Mouse (Mus musculus): Measurements from ENCODE around the gene Ash1l.

Ash1l gene

GRCm38 (mm10) chr3:88950576-88951326 lies at the start of gene Ash1l, which contains the start of gene Dap3:
Gene Ash1l (plus strand): TSS chr3:88950622.
Gene Dap3 (minus strand): TSS chr3:88951181.
- peak; percentile 70 for DNase-seq (ENCODE audit: low spot score)

- no peak for DNase-seq (ENCODE audit: low spot score)
Observed at GRCm38 (mm10) chr3:88904803-88905202, 45.6 kb upstream of the Ash1l start.

- no peak for DNase-seq (ENCODE audit: low spot score)
Observed at GRCm38 (mm10) chr3:88905209-88905608, 45.2 kb upstream of the Ash1l start.

- no peak for DNase-seq (ENCODE audit: low spot score)
Observed at GRCm38 (mm10) chr3:88905741-88906140, 44.7 kb upstream of the Ash1l start.

- DNase-seq (ENCODE audit: low spot score) = no peak
Observed at GRCm38 (mm10) chr3:88906393-88907159, 43.8 kb upstream of the Ash1l start.

- DNase-seq (ENCODE audit: low spot score) = no peak
Observed at GRCm38 (mm10) chr3:88912585-88912984, 37.8 kb upstream of the Ash1l start.

GRCm38 (mm10) chr3:88913511-88914383 lies 36.7 kb upstream of the Ash1l start, which contains the start of gene Msto1:
Gene Msto1 (minus strand): TSS chr3:88913999.
- peak; percentile 74 for DNase-seq (ENCODE audit: low spot score)

- DNase-seq (ENCODE audit: low spot score) = no peak
Observed at GRCm38 (mm10) chr3:88914384-88914810, 36.0 kb upstream of the Ash1l start.

GRCm38 (mm10) chr3:88918981-88919380 lies 31.4 kb upstream of the Ash1l start:
- no peak for DNase-seq (ENCODE audit: low spot score)

GRCm38 (mm10) chr3:88921411-88921810 lies 29.0 kb upstream of the Ash1l start:
- DNase-seq (ENCODE audit: low spot score) = no peak

GRCm38 (mm10) chr3:88923989-88924591 lies 26.3 kb upstream of the Ash1l start:
- DNase-seq (ENCODE audit: low spot score) = no peak

GRCm38 (mm10) chr3:88925651-88926050 lies 24.8 kb upstream of the Ash1l start:
- no peak for DNase-seq (ENCODE audit: low spot score)

GRCm38 (mm10) chr3:88929501-88929900 lies 20.9 kb upstream of the Ash1l start:
- no peak for DNase-seq (ENCODE audit: low spot score)

- no peak for DNase-seq (ENCODE audit: low spot score)
Observed at GRCm38 (mm10) chr3:88939071-88939470, 11.4 kb upstream of the Ash1l start.

GRCm38 (mm10) chr3:88939749-88940148 lies 10.7 kb upstream of the Ash1l start:
- no peak for DNase-seq (ENCODE audit: low spot score)

- DNase-seq (ENCODE audit: low spot score) = no peak
Observed at GRCm38 (mm10) chr3:88942316-88942880, 8.0 kb upstream of the Ash1l start.

GRCm38 (mm10) chr3:88944109-88944508 lies 6.3 kb upstream of the Ash1l start:
- no peak for DNase-seq (ENCODE audit: low spot score)

GRCm38 (mm10) chr3:88949786-88950575 lies 441 bp upstream of the Ash1l start:
- DNase-seq (ENCODE audit: low spot score) = peak; percentile 72

- DNase-seq (ENCODE audit: low spot score) = no peak
Observed at GRCm38 (mm10) chr3:88951327-88951800, 942 bp downstream of the Ash1l start.

GRCm38 (mm10) chr3:88953246-88953645 lies 2.8 kb downstream of the Ash1l start:
- DNase-seq (ENCODE audit: low spot score) = no peak

Measured in ovary, postnatal 10 days (tissue).